Mouse (Mus musculus): ENCODE measurements around the gene Cyp2g1. TPM values are rescaled to one million over a fixed set of nuclear protein-coding genes. Genes with fewer than 3 reads are reported as not detected.
"Not testable (repeated sequence)": the region's sequence is repeated elsewhere in the genome, so short reads cannot be mapped to it uniquely, and the experiment has no call there.

Gene Cyp2g1
- polyA plus RNA-seq (2016; fragmentation: Nextera tagmentation; extraction: Ambion mirVana), result not detected in 2 replicates

DNA sequence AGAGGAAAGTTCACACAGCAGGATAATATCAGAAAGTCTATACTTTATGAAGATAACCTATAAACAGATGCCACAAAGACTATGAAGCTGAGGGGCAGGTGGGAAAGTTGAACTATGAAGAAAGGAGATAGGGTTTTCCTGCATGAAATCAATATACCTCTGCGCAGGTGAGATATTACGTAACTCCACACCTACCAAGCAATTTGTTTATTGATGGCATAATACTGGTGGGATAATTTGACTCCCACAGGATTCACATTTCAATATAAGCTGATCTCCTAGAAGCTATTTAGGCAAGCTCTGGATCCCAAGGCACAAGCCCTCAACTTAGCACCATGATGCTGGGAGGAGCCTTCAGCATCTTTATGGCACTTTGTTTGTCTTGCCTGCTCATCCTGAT, at the start of gene Cyp2g1:
TSS of gene Cyp2g1 (plus strand) at position 301 of the 400 bp plus-strand sequence.
- Histone ChIP-seq H3K27me3 (ENCODE audit: low read depth, poor library complexity, severe bottlenecking) (no peaks in the 10 kb centered on the region), H3K9me3 (replicated peaks) (no peaks in the 10 kb centered on the region), H3K36me3 (no peaks in the 10 kb centered on the region), H3K27ac (no peak within 1 kb of the TSS), H3K4me1 (no peaks in the 10 kb centered on the region), H3K4me3 (no peak within 1 kb of the TSS)
- DNase-seq (ENCODE audit: low spot score), result no peak
- WGBS, result 94% methylated on average over 2 of the region's 2 CpGs

GRCm38 (mm10) chr7:26767084-26767483, 41.6 kb upstream of the Cyp2g1 start:
- H3K4me3 ChIP-seq, result no peak overlapping the region
- no peaks in the 10 kb centered on the region for H3K4me1 ChIP-seq
- no peaks in the 10 kb centered on the region; the same call in 1 of the 2 replicates for H3K9me3 ChIP-seq (replicated peaks)
- no peak overlapping the region for H3K27ac ChIP-seq
- H3K27me3 ChIP-seq (ENCODE audit: low read depth, poor library complexity, severe bottlenecking), result no peaks in the 10 kb centered on the region
- no peaks in the 10 kb centered on the region for H3K36me3 ChIP-seq
- 80% methylated on average over 1 of the region's 1 CpGs for WGBS
- DNase-seq (ENCODE audit: low spot score), result no peak

DNA sequence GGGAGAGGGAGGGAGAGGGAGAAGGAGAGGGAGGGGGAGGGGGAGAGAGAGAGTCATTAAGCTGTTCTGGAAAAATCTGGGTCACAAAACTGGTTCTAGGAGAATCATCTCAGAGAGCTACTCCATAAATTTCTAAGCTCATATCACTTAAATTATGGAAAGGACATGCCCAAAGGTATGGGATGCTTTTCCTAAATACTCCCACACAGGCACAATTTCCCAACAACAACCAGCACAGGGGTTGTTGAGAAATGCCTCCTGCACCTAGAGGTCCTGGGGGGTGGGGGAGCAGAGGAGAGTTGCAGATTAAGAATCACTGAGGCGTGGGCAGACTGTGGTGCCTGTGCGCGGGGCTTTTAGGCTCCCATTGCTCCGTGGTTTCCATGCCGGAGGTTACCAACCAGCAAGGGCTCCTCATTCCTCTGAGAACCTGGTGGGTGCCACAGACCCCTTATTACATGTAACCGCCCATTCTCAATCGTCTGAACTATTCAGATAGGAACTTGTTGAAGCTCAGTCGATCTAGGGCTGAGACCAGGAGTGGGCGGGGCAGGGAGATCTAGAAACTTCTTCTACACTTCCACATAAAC, 38.7 kb upstream of the Cyp2g1 start:
- Histone ChIP-seq H3K4me1 (no peaks in the 10 kb centered on the region), H3K27me3 (ENCODE audit: low read depth, poor library complexity, severe bottlenecking) (no peaks in the 10 kb centered on the region), H3K36me3 (no peaks in the 10 kb centered on the region), H3K9me3 (replicated peaks) (no peaks in the 10 kb centered on the region; the same call in 1 of the 2 replicates), H3K4me3 (no peak overlapping the region), H3K27ac (no peak overlapping the region)
- no peak for DNase-seq (ENCODE audit: low spot score)
- 89% methylated on average over 9 of the region's 9 CpGs for WGBS

DNA sequence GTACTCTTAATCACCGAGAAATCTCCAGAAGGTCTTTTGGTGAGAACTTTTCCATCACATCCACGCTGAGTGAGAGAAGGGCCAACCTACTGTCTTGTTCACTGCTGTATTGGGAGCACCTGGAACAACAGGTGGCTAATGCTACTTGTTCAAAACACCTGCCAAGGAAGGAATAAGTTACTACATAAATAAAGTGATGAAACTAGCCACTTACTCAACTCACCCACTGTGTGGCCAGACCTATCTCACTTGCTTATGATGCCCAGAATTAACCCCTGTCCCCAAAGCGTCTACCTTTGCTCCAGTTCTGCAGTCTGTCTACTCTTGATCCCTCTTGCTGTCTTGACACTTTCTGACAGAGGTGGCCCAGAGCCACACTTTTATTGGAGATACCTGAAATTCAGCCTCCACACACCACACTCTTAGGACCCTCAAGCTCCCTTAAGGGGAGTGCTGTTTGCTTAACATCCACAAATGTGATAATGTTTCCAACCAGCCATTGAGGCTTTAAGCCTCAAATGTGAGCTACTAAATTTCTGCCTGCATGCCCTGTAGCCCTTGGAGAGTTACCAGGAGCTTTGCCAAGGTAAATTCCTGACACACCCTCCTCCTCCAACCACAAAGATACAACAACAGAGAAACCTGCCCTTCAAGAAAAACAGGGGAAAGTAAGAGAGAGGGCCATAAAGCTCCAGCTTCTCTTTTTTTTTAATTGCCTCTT, 35.7 kb upstream of the Cyp2g1 start:
- no peaks in the 10 kb centered on the region for H3K36me3 ChIP-seq
- no peaks in the 10 kb centered on the region for H3K4me1 ChIP-seq
- H3K4me3 ChIP-seq, result no peak overlapping the region
- H3K9me3 ChIP-seq (replicated peaks), result no peaks in the 10 kb centered on the region
- no peaks in the 10 kb centered on the region for H3K27me3 ChIP-seq (ENCODE audit: low read depth, poor library complexity, severe bottlenecking)
- H3K27ac ChIP-seq, result no peak overlapping the region
- no peak for DNase-seq (ENCODE audit: low spot score)
- WGBS, result 90% methylated on average over 3 of the region's 3 CpGs

- Histone ChIP-seq H3K27me3 (ENCODE audit: low read depth, poor library complexity, severe bottlenecking) (no peaks in the 10 kb centered on the region), H3K9me3 (replicated peaks) (no peaks in the 10 kb centered on the region), H3K27ac (no peak overlapping the region), H3K4me3 (no peak overlapping the region), H3K36me3 (no peaks in the 10 kb centered on the region), H3K4me1 (no peaks in the 10 kb centered on the region)
- 19% methylated on average over 6 of the region's 6 CpGs for WGBS
- no peak for DNase-seq (ENCODE audit: low spot score)
Measured at GRCm38 (mm10) chr7:26775866-26776265, 32.8 kb upstream of the Cyp2g1 start.

- Histone ChIP-seq H3K4me3 (no peak overlapping the region), H3K27me3 (ENCODE audit: low read depth, poor library complexity, severe bottlenecking) (no peaks in the 10 kb centered on the region), H3K4me1 (no peaks in the 10 kb centered on the region), H3K9me3 (replicated peaks) (no peaks in the 10 kb centered on the region), H3K27ac (no peak overlapping the region), H3K36me3 (no peaks in the 10 kb centered on the region)
- WGBS, result 64% methylated on average over 2 of the region's 2 CpGs
- DNase-seq (ENCODE audit: low spot score), result no peak
Measured at GRCm38 (mm10) chr7:26777806-26778205, 30.9 kb upstream of the Cyp2g1 start.

DNA sequence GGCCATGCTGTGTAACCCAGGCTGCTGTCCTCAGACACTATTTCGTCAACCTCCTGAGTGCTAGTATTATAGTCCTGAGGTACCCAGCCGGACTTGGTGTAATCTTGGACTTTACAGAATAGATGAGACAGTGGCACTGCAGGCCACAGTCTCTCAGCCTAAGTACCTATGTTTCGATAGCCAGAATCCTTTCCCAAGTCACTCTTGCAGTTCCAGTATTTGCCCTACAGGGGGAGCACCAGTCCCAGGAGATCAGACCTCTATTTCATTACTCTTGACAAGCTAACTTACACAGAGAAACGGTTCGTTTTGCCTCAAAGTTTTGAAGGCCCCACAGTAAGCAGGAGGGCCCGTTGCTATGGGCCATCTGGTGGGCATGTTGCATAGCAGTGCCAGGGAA, 30.2 kb upstream of the Cyp2g1 start:
- Histone ChIP-seq H3K27me3 (ENCODE audit: low read depth, poor library complexity, severe bottlenecking) (no peaks in the 10 kb centered on the region), H3K9me3 (replicated peaks) (no peaks in the 10 kb centered on the region), H3K36me3 (no peaks in the 10 kb centered on the region), H3K4me3 (no peak overlapping the region), H3K27ac (no peak overlapping the region), H3K4me1 (no peaks in the 10 kb centered on the region)
- 39% methylated on average over 6 of the region's 6 CpGs for WGBS
- DNase-seq (ENCODE audit: low spot score), result peak; percentile 65

DNA sequence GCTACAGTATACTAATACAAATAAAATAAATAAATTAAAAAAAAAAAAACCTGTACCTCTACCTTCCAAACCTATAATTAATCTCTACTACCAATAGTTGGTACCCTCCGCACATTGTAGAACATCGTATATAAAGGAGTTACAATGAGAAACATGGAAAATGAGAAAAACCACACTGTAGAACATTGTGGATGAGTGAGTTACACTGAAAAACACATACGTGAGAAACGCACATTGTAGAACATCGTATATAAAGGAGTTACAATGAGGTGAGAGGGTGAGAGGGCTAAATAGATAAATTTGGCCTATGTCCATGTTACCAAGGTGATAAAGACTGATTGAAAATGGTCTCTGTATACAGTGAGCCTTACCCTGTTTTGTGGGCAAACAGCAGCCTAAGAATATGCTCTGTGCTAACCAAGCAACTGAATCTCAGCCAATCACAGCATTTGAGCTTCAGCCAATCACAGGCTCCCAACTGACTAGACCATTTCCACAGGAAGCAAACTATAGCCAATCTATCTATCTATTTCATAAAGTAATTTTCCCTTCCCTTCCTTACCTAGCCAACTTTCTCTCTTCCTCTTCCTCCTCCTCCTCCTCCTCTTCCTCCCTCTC, 28.8 kb upstream of the Cyp2g1 start:
- DNase-seq (ENCODE audit: low spot score), result no peak
- Histone ChIP-seq H3K4me1 (no peaks in the 10 kb centered on the region), H3K27ac (no peak overlapping the region), H3K36me3 (no peaks in the 10 kb centered on the region), H3K4me3 (no peak overlapping the region), H3K9me3 (replicated peaks) (no peaks in the 10 kb centered on the region), H3K27me3 (ENCODE audit: low read depth, poor library complexity, severe bottlenecking) (no peaks in the 10 kb centered on the region)
- 76% methylated on average over 5 of the region's 5 CpGs for WGBS

- Histone ChIP-seq H3K4me3 (no peak overlapping the region), H3K27ac (no peak overlapping the region), H3K4me1 (no peaks in the 10 kb centered on the region), H3K36me3 (no peaks in the 10 kb centered on the region), H3K27me3 (ENCODE audit: low read depth, poor library complexity, severe bottlenecking) (no peaks in the 10 kb centered on the region), H3K9me3 (replicated peaks) (no peaks in the 10 kb centered on the region)
- 13% methylated on average over 11 of the region's 11 CpGs for WGBS
- DNase-seq (ENCODE audit: low spot score), result no peak
Measured at GRCm38 (mm10) chr7:26780510-26780909, 28.2 kb upstream of the Cyp2g1 start.

GRCm38 (mm10) chr7:26780998-26781766, 27.5 kb upstream of the Cyp2g1 start:
- Histone ChIP-seq H3K9me3 (replicated peaks) (no peaks in the 10 kb centered on the region), H3K4me1 (no peaks in the 10 kb centered on the region), H3K27me3 (ENCODE audit: low read depth, poor library complexity, severe bottlenecking) (no peaks in the 10 kb centered on the region), H3K4me3 (no peak overlapping the region), H3K27ac (no peak overlapping the region), H3K36me3 (no peaks in the 10 kb centered on the region)
- DNase-seq (ENCODE audit: low spot score), result no peak
- WGBS, result 25% methylated on average over 8 of the region's 8 CpGs

DNA sequence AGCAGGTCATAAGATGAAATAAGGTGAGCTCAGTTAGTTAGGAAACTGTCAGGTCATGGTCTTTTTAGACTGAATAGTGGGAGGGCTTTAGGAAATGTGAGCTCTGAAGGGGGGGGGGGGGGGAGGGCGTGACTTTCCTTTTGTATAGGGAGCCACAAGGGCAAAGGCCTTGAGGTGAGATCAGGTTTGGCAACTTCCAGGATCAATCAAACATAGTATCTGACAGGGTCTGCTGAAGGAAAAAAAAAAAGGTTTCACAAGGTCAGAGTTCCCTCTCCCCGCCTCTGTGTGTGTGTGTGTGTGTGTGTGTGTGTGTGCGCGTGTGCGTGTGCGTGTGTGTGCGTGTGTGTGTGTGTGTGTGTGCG, 26.9 kb upstream of the Cyp2g1 start:
- no peak overlapping the region for H3K4me3 ChIP-seq
- no peaks in the 10 kb centered on the region for H3K4me1 ChIP-seq
- H3K9me3 ChIP-seq (replicated peaks), result no peaks in the 10 kb centered on the region
- no peaks in the 10 kb centered on the region for H3K36me3 ChIP-seq
- 34% methylated on average over 8 of the region's 8 CpGs for WGBS
- H3K27ac ChIP-seq, result no peak overlapping the region
- DNase-seq (ENCODE audit: low spot score), result no peak
- H3K27me3 ChIP-seq (ENCODE audit: low read depth, poor library complexity, severe bottlenecking), result no peaks in the 10 kb centered on the region

DNA sequence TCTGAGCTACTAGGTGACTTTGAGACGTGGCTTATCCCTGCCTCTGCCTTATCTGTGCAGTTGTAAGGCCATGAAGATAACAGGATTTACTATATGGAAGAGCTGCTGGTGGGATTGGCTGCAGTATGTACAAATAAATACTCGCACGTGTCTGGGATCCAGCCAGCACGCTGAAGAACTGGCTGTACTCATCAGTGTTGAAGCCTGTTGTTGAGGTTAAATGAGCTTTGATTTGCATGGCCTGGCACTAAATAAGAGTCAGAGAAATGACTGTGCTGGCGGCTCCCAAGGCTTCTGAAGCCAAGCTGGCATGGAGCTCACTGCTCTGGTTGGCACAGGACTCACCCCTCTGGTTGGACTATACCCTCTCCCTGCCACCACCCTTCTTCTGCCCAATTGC, 25.5 kb upstream of the Cyp2g1 start:
- no peaks in the 10 kb centered on the region for H3K9me3 ChIP-seq (replicated peaks)
- 80% methylated on average over 5 of the region's 5 CpGs for WGBS
- no peak for DNase-seq (ENCODE audit: low spot score)

GRCm38 (mm10) chr7:26786013-26786412, 22.7 kb upstream of the Cyp2g1 start:
- WGBS, result 66% methylated on average over 1 of the region's 1 CpGs
- H3K4me1 ChIP-seq; H3K9me3 ChIP-seq (replicated peaks); H3K27me3 ChIP-seq (ENCODE audit: low read depth, poor library complexity, severe bottlenecking); DNase-seq (ENCODE audit: low spot score); H3K27ac ChIP-seq; H3K36me3 ChIP-seq; H3K4me3 ChIP-seq: not testable (repeated sequence)

More for the DNA sequence above, 25.5 kb upstream of the Cyp2g1 start:
- H3K4me1 ChIP-seq, result no peaks in the 10 kb centered on the region
- H3K4me3 ChIP-seq, result no peak overlapping the region
- no peak overlapping the region for H3K27ac ChIP-seq
- no peaks in the 10 kb centered on the region for H3K27me3 ChIP-seq (ENCODE audit: low read depth, poor library complexity, severe bottlenecking)
- no peaks in the 10 kb centered on the region for H3K36me3 ChIP-seq

Data from limb, embryonic 10.5 days (tissue).